Mouse (Mus musculus) forebrain, postnatal 0 days (tissue): ENCODE data around the gene Rps29. TPM values are rescaled to one million over a fixed set of nuclear protein-coding genes. Genes with fewer than 3 reads are reported as not detected.

Source experiments
- ATAC-seq: fragments of 200-750 bp; cut with Nextera tagmentation; 2 replicates; pipeline ENCODE4 v1.8.0; 2017; ENCODE audit warnings: mild to moderate bottlenecking, moderate library complexity
- DNase-seq: peaks from one replicate; pipeline ENCODE4 v3.0.0-alpha.2; 2015
- H3K27ac ChIP-seq: fragments of 300-500 bp; sonication (generic); 2 replicates; pipeline ENCODE4 v1.5.1; 2014; ENCODE audit warnings: low read depth, mild to moderate bottlenecking, antibody characterized with exemption, low read length, moderate library complexity, mixed read lengths
- H3K27me3 ChIP-seq: fragments of 300-500 bp; sonication (generic); 2 replicates; pipeline ENCODE4 v1.6.1; 2014; ENCODE audit warnings: mild to moderate bottlenecking, low read length, mixed read lengths; ENCODE audit not compliant: insufficient read depth
- H3K36me3 ChIP-seq: fragments of 300-500 bp; sonication (generic); 2 replicates; pipeline ENCODE4 v1.6.1; 2014; ENCODE audit warnings: mild to moderate bottlenecking, moderate library complexity; ENCODE audit not compliant: insufficient read depth
- H3K4me1 ChIP-seq: fragments of 300-500 bp; sonication (generic); 2 replicates; pipeline ENCODE4 v1.6.1; 2014; ENCODE audit warnings: antibody characterized with exemption; ENCODE audit not compliant: insufficient read depth
- H3K4me2 ChIP-seq: fragments of 300-500 bp; sonication (generic); 2 replicates; pipeline ENCODE4 v1.6.1; 2014; ENCODE audit warnings: low read depth, mild to moderate bottlenecking, moderate library complexity
- H3K4me3 ChIP-seq: fragments of 300-500 bp; sonication (generic); 2 replicates; pipeline ENCODE4 v1.5.1; 2014; ENCODE audit warnings: low read depth, low read length, mixed read lengths
- H3K9ac ChIP-seq: fragments of 300-500 bp; sonication (generic); 2 replicates; pipeline ENCODE4 v1.6.1; 2014; ENCODE audit warnings: mild to moderate bottlenecking
- H3K9me3 ChIP-seq: fragments of 300-500 bp; sonication (generic); 2 replicates; pipeline ENCODE4 v1.6.1; 2016; ENCODE audit warnings: low read length
- CTCF ChIP-seq: sonication (generic); IDR thresholded peaks from 2 replicates; pipeline ENCODE4 v1.5.1; 2016; ENCODE audit warnings: antibody characterized with exemption, control low read depth, low read depth
- WGBS: fragments of 180-500 bp; shearing (Covaris S2); extraction: QIAGEN DNeasy Blood & Tissue Kit; methylation state at CpG from one replicate; pipeline ENCODE4 v1.1.7; 2014; 5-methylcytosine and 5-hydroxymethylcytosine counted together
- polyA plus RNA-seq: library from polyadenylated mRNA; unstranded; fragments of >200 nt; fragmentation: Nextera tagmentation; extraction: Ambion mirVana; gene quantifications from 2 replicates; pipeline ENCODE4 v1.2.1, GENCODE M21; 2015
- total RNA-seq: library from RNA; depleted of rRNA; stranded (reverse); fragments of >200 nt; gene quantifications from 2 replicates; pipeline ENCODE4 v1.2.3, GENCODE M21; 2014

Gene Rps29
- total and polyA plus RNA-seq, 2 experiments from 2014 or later: 333 to 1,372 TPM

GRCm38 (mm10) chr12:69155923-69156322 lies 3.1 kb downstream of the Rps29 start:
- H3K27me3 ChIP-seq: no peaks in the 10 kb centered on the region
- H3K4me1 ChIP-seq: peaks cover 5% of the 10 kb centered on the region; the same call in 1 of the 2 replicates
- ATAC-seq: no peak
- peaks cover 14% of the 10 kb centered on the region; the same call in 1 of the 2 replicates for H3K36me3 ChIP-seq
- H3K4me3 ChIP-seq: no peak overlapping the region
- no peaks in the 10 kb centered on the region for H3K9me3 ChIP-seq
- no peak overlapping the region for H3K9ac ChIP-seq
- H3K27ac ChIP-seq: no peak overlapping the region
- no peak overlapping the region for H3K4me2 ChIP-seq
- DNase-seq: no peak
- no peak for TF ChIP-seq CTCF
- WGBS: 80% methylated on average over 2 of the region's 2 CpGs

GRCm38 (mm10) chr12:69150049-69150448 lies 8.9 kb downstream of the Rps29 start:
- WGBS: 88% methylated on average over 13 of the region's 13 CpGs
- H3K36me3 ChIP-seq: no peaks in the 10 kb centered on the region
- no peak overlapping the region for H3K4me3 ChIP-seq
- TF ChIP-seq CTCF: no peak
- DNase-seq (no peak), ATAC-seq (no peak)
- H3K9ac ChIP-seq: no peak overlapping the region
- no peaks in the 10 kb centered on the region for H3K27me3 ChIP-seq
- no peak overlapping the region for H3K4me2 ChIP-seq
- H3K27ac ChIP-seq: no peak overlapping the region
- no peaks in the 10 kb centered on the region for H3K4me1 ChIP-seq
- no peaks in the 10 kb centered on the region for H3K9me3 ChIP-seq

GRCm38 (mm10) chr12:69147166-69147735 lies 11.7 kb downstream of the Rps29 start:
- Histone ChIP-seq H3K4me1 (no peaks in the 10 kb centered on the region), H3K4me3 (no peak overlapping the region), H3K9me3 (no peaks in the 10 kb centered on the region), H3K36me3 (no peaks in the 10 kb centered on the region), H3K9ac (no peak overlapping the region), H3K27me3 (no peaks in the 10 kb centered on the region), H3K27ac (no peak overlapping the region), H3K4me2 (no peak overlapping the region)
- DNase-seq (no peak), ATAC-seq (no peak)
- no peak for TF ChIP-seq CTCF
- 99% methylated on average over 5 of the region's 5 CpGs for WGBS

GRCm38 (mm10) chr12:69143460-69143859 lies 15.5 kb downstream of the Rps29 start:
- TF ChIP-seq CTCF: no peak
- WGBS: 73% methylated on average over 6 of the region's 6 CpGs

GRCm38 (mm10) chr12:69139841-69140240 lies 19.1 kb downstream of the Rps29 start:
- Histone ChIP-seq H3K4me1 (no peaks in the 10 kb centered on the region), H3K4me2 (no peak overlapping the region), H3K9ac (no peak overlapping the region), H3K9me3 (no peaks in the 10 kb centered on the region), H3K27me3 (no peaks in the 10 kb centered on the region), H3K27ac (no peak overlapping the region), H3K4me3 (no peak overlapping the region), H3K36me3 (no peaks in the 10 kb centered on the region)
- 96% methylated on average over 7 of the region's 7 CpGs for WGBS
- no peak for DNase-seq
- TF ChIP-seq CTCF: no peak
- no peak for ATAC-seq

More at GRCm38 (mm10) chr12:69143460-69143859, 15.5 kb downstream of the Rps29 start:
- no peak overlapping the region for H3K27ac ChIP-seq
- no peaks in the 10 kb centered on the region for H3K36me3 ChIP-seq
- no peaks in the 10 kb centered on the region for H3K4me1 ChIP-seq
- DNase-seq (no peak), ATAC-seq (no peak)
- no peaks in the 10 kb centered on the region for H3K9me3 ChIP-seq
- H3K27me3 ChIP-seq: no peaks in the 10 kb centered on the region
- no peak overlapping the region for H3K9ac ChIP-seq
- H3K4me2 ChIP-seq: no peak overlapping the region
- H3K4me3 ChIP-seq: no peak overlapping the region

- no peaks in the 10 kb centered on the region for H3K4me1 ChIP-seq
- 87% methylated on average over 3 of the region's 3 CpGs for WGBS
- H3K4me2 ChIP-seq: no peak overlapping the region
- no peaks in the 10 kb centered on the region for H3K27me3 ChIP-seq
- no peak overlapping the region for H3K4me3 ChIP-seq
- H3K9me3 ChIP-seq: no peaks in the 10 kb centered on the region
- no peak overlapping the region for H3K9ac ChIP-seq
- DNase-seq (peak; percentile 42), ATAC-seq (peak; percentile 56; the same call in 1 of the 2 replicates)
- TF ChIP-seq CTCF: peak; percentile 55
- no peaks in the 10 kb centered on the region for H3K36me3 ChIP-seq
- H3K27ac ChIP-seq: no peak overlapping the region
These were observed 19.8 kb downstream of the Rps29 start for GRCm38 (mm10) chr12:69139201-69139600.

GRCm38 (mm10) chr12:69131981-69132380 lies 27.0 kb downstream of the Rps29 start:
- Histone ChIP-seq H3K4me3 (no peak overlapping the region), H3K4me1 (no peaks in the 10 kb centered on the region), H3K27ac (no peak overlapping the region), H3K27me3 (no peaks in the 10 kb centered on the region), H3K36me3 (no peaks in the 10 kb centered on the region), H3K4me2 (no peak overlapping the region), H3K9me3 (no peaks in the 10 kb centered on the region), H3K9ac (no peak overlapping the region)
- peak; percentile 83 for TF ChIP-seq CTCF
- DNase-seq: peak; percentile 75
- 8% methylated on average over 10 of the region's 10 CpGs for WGBS
- ATAC-seq: peak; percentile 73; the same call in 1 of the 2 replicates
